Mouse (Mus musculus) C2C12 (cell line): ENCODE measurements around the gene Sycp2.

Experiments
- CEBPB ChIP-seq: IDR thresholded peaks from one replicate; pipeline ENCODE4 v1.6.1; 2011; ENCODE audit warnings: low read depth, mild to moderate bottlenecking, control low read depth, moderate library complexity
- CTCF ChIP-seq: IDR thresholded peaks from one replicate; pipeline ENCODE4 v1.5.1; 2011; ENCODE audit not compliant: control insufficient read depth, insufficient read depth, insufficient read length
- MAX ChIP-seq: IDR thresholded peaks from one replicate; pipeline ENCODE4 v1.6.1; 2011; ENCODE audit warnings: mild to moderate bottlenecking, control low read depth
- MYOG ChIP-seq: IDR thresholded peaks from one replicate; pipeline ENCODE4 v1.6.1; 2011; ENCODE audit not compliant: control insufficient read depth, insufficient read length; ENCODE audit errors: extremely low read depth
- USF1 ChIP-seq: IDR thresholded peaks from one replicate; pipeline ENCODE4 v1.6.1; 2011; ENCODE audit warnings: low read depth, mild to moderate bottlenecking, control low read depth, moderate library complexity

DNA sequence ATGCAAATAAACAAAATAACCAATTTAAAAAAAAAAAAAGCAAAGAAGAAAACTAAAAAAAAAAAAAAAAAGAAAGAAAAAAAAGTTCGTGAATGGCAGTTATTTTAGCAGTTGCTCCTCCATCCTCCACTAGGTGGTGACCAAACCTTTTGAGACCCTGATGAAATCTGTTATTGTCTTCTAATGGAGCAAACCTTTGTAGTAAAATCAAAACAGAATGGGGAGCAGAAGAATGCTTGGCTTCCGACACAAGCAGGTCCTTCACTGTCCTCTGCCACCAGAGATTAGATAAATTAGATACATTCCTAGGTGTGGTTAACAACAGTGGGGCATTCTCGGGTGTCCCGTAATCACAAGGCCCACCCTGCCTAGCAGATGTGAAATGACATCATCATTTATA is 18.7 kb upstream of the Sycp2 start:
- TF ChIP-seq CTCF (no peak), USF1 (no peak), MAX (no peak), MYOG (no peak), CEBPB (no peak)
